Mouse (Mus musculus): ENCODE results near the gene Tll2. TPM values are rescaled to one million over a fixed set of nuclear protein-coding genes. Genes with fewer than 3 reads are reported as not detected.

Tll2 gene
- polyA plus RNA-seq (2014; fragmentation: Illumina TruSeq; extraction: RNeasy Lipid Tissue Mini Kit (QIAGEN cat#74804); ENCODE audit: low read depth, low replicate concordance): not detected

GRCm38 (mm10) chr19:41206811-41207344 is at the start of gene Tll2:
TSS of gene Tll2 (minus strand) at chr19:41206835.

GRCm38 (mm10) chr19:41076906-41077305 is 129.7 kb downstream of the Tll2 start, which contains the start of gene Opalin:
TSS of gene Opalin (minus strand) at chr19:41077113.

Other genes starting within 250 kb of the Tll2 start
- 0.90 TPM for gene Blnk, start 212.3 kb downstream of the Tll2 start, polyA plus RNA-seq (2014; fragmentation: Illumina TruSeq; extraction: RNeasy Lipid Tissue Mini Kit (QIAGEN cat#74804); ENCODE audit: low read depth, low replicate concordance)
- gene Dntt, start 177.6 kb downstream of the Tll2 start, polyA plus RNA-seq (2014; fragmentation: Illumina TruSeq; extraction: RNeasy Lipid Tissue Mini Kit (QIAGEN cat#74804); ENCODE audit: low read depth, low replicate concordance): 2.5 TPM
- not detected for gene Opalin, start 129.7 kb downstream of the Tll2 start, polyA plus RNA-seq (2014; fragmentation: Illumina TruSeq; extraction: RNeasy Lipid Tissue Mini Kit (QIAGEN cat#74804); ENCODE audit: low read depth, low replicate concordance)
- 286 TPM for gene Tm9sf3, start 57.2 kb upstream of the Tll2 start, polyA plus RNA-seq (2014; fragmentation: Illumina TruSeq; extraction: RNeasy Lipid Tissue Mini Kit (QIAGEN cat#74804); ENCODE audit: low read depth, low replicate concordance)
- 36.6 TPM for gene Pik3ap1, start 178.3 kb upstream of the Tll2 start, polyA plus RNA-seq (2014; fragmentation: Illumina TruSeq; extraction: RNeasy Lipid Tissue Mini Kit (QIAGEN cat#74804); ENCODE audit: low read depth, low replicate concordance)